Mouse (Mus musculus): Measurements from ENCODE around the gene Dab2. TPM values are rescaled to one million over a fixed set of nuclear protein-coding genes. Genes with fewer than 3 reads are reported as not detected.

The Dab2 gene
- polyA plus RNA-seq, 1 experiment from 2014 or later, result 16.1 TPM

DNA sequence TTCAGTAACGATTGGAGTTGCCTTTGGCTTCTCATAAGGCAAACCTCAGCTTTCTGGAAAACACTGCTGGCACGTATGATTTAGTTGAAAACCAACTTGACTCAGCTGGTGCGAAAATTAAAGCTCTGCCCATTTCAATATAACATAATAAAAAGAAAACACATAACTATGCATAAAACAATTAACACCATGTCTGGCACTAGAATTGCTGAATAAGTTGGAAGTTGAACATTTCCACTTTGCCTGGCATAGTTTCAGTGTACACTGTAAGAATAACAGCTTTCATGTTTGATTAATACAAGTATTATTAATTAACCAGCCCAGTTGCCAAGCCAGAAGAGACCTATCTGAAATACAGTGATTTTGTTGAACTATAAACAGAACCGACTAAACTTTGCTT is 2.6 kb downstream of the Dab2 start:
- no peak overlapping the region for H3K4me3 ChIP-seq (ENCODE audit: low read depth, low read length)
- H3K4me2 ChIP-seq (replicated peaks; ENCODE audit: low read depth), result no peak overlapping the region
- no peaks in the 10 kb centered on the region for H3K9me3 ChIP-seq (ENCODE audit: control insufficient read depth, low read length)
- H3K36me3 ChIP-seq (ENCODE audit: control insufficient read depth, insufficient read depth, low read length), result no peaks in the 10 kb centered on the region
- H3K27me3 ChIP-seq (ENCODE audit: control insufficient read depth, insufficient read depth, low read length), result no peaks in the 10 kb centered on the region
- no peak overlapping the region for H3K27ac ChIP-seq (replicated peaks)
- DNase-seq (ENCODE audit: low spot score), result no peak
- no peaks in the 10 kb centered on the region for H3K4me1 ChIP-seq (replicated peaks; ENCODE audit: control insufficient read depth, insufficient read depth)
- 52% methylated on average over 4 of the region's 4 CpGs for WGBS
- no peak overlapping the region for H3K9ac ChIP-seq (ENCODE audit: low read length)
- TF ChIP-seq EP300 (optimal IDR thresholded peaks at IDR 0.05), result no peak
- no peak for TF ChIP-seq CTCF (IDR thresholded peaks at IDR 0.05; ENCODE audit: low read depth)
- ATAC-seq (ENCODE audit: low FRiP score, low TSS enrichment), result no peak

DNA sequence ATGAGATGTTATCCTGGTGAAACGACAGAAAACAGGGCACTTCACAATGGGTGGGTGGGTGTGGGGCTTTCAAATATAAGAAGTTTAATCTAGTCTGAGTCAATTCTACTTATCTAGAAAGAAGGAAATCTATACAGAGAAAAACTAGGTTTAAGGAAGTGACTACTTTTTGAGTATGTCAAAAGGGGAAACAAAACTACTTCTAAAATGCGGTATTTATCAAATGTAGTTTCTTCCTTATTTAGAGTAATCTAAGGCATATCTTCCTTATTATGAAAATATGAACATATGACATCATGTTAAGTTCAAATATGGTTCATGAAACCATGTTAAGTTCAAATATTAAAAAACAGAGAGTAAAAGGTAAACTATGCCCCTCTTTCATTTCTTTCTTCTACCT is 4.2 kb downstream of the Dab2 start:
- ATAC-seq (ENCODE audit: low FRiP score, low TSS enrichment), result no peak
- DNase-seq (ENCODE audit: low spot score), result no peak
- H3K27me3 ChIP-seq (ENCODE audit: control insufficient read depth, insufficient read depth, low read length), result no peaks in the 10 kb centered on the region
- H3K27ac ChIP-seq (replicated peaks), result no peak overlapping the region
- no peaks in the 10 kb centered on the region for H3K4me1 ChIP-seq (replicated peaks; ENCODE audit: control insufficient read depth, insufficient read depth)
- H3K4me3 ChIP-seq (ENCODE audit: low read depth, low read length), result no peak overlapping the region
- no peaks in the 10 kb centered on the region for H3K9me3 ChIP-seq (ENCODE audit: control insufficient read depth, low read length)
- H3K4me2 ChIP-seq (replicated peaks; ENCODE audit: low read depth), result no peak overlapping the region
- WGBS, result 71% methylated on average over 2 of the region's 2 CpGs
- no peak overlapping the region for H3K9ac ChIP-seq (ENCODE audit: low read length)
- TF ChIP-seq EP300 (optimal IDR thresholded peaks at IDR 0.05) (no peak), CTCF (IDR thresholded peaks at IDR 0.05; ENCODE audit: low read depth) (no peak)
- no peaks in the 10 kb centered on the region for H3K36me3 ChIP-seq (ENCODE audit: control insufficient read depth, insufficient read depth, low read length)

DNA sequence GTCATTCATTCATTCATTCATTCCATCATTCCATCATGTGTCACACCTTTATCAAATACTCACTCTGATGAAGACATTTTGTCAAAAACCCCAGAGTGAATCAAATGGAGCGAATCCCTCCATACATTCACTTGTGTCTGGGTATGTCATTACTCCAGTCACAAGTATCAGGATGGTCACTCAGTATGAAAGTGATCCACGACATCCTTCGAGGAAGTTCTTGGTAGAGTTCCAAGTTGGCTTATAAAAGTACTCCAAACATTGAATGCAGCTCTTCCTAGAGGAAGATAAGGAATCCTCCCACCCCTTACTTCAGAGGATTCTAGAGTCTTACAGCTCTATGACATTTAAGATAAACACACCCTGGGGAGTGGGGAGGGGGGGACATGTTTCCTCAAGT is 10.0 kb downstream of the Dab2 start:
- no peak for DNase-seq (ENCODE audit: low spot score)
- no peak overlapping the region for H3K9ac ChIP-seq (ENCODE audit: low read length)
- no peaks in the 10 kb centered on the region for H3K4me1 ChIP-seq (replicated peaks; ENCODE audit: control insufficient read depth, insufficient read depth)
- no peaks in the 10 kb centered on the region for H3K9me3 ChIP-seq (ENCODE audit: control insufficient read depth, low read length)
- no peaks in the 10 kb centered on the region for H3K27me3 ChIP-seq (ENCODE audit: control insufficient read depth, insufficient read depth, low read length)
- TF ChIP-seq EP300 (optimal IDR thresholded peaks at IDR 0.05) (no peak), CTCF (IDR thresholded peaks at IDR 0.05; ENCODE audit: low read depth) (no peak)
- 70% methylated on average over 3 of the region's 3 CpGs for WGBS
- no peaks in the 10 kb centered on the region for H3K36me3 ChIP-seq (ENCODE audit: control insufficient read depth, insufficient read depth, low read length)
- ATAC-seq (ENCODE audit: low FRiP score, low TSS enrichment), result no peak
- H3K4me3 ChIP-seq (ENCODE audit: low read depth, low read length), result no peak overlapping the region
- no peak overlapping the region for H3K27ac ChIP-seq (replicated peaks)
- H3K4me2 ChIP-seq (replicated peaks; ENCODE audit: low read depth), result no peak overlapping the region

DNA sequence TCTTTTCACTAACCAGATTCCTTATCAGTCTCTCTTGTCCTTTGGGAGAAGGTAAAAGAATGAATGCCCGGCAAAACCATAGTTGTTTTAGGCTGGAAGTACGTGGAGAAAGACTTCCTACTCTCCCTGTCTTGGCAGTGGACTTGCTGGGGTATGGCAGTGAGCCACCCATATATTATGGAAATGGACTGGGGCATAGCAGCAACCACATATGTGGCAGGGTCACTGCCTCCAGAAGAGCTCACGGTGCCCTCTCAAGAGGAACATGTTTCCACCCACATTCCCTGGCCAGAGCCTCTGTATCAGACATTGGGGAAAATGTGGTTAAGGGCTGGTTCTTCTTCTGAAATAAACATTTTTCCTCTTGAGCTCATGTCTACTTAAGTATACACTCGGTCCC is 10.8 kb downstream of the Dab2 start:
- Histone ChIP-seq H3K9ac (ENCODE audit: low read length) (no peak overlapping the region), H3K9me3 (ENCODE audit: control insufficient read depth, low read length) (no peaks in the 10 kb centered on the region), H3K27me3 (ENCODE audit: control insufficient read depth, insufficient read depth, low read length) (no peaks in the 10 kb centered on the region), H3K4me2 (replicated peaks; ENCODE audit: low read depth) (no peak overlapping the region), H3K27ac (replicated peaks) (no peak overlapping the region), H3K4me3 (ENCODE audit: low read depth, low read length) (no peak overlapping the region), H3K36me3 (ENCODE audit: control insufficient read depth, insufficient read depth, low read length) (no peaks in the 10 kb centered on the region), H3K4me1 (replicated peaks; ENCODE audit: control insufficient read depth, insufficient read depth) (no peaks in the 10 kb centered on the region)
- WGBS, result 73% methylated on average over 4 of the region's 4 CpGs
- no peak for TF ChIP-seq CTCF (IDR thresholded peaks at IDR 0.05; ENCODE audit: low read depth)
- no peak for TF ChIP-seq EP300 (optimal IDR thresholded peaks at IDR 0.05)
- no peak for DNase-seq (ENCODE audit: low spot score)
- ATAC-seq (ENCODE audit: low FRiP score, low TSS enrichment), result no peak

DNA sequence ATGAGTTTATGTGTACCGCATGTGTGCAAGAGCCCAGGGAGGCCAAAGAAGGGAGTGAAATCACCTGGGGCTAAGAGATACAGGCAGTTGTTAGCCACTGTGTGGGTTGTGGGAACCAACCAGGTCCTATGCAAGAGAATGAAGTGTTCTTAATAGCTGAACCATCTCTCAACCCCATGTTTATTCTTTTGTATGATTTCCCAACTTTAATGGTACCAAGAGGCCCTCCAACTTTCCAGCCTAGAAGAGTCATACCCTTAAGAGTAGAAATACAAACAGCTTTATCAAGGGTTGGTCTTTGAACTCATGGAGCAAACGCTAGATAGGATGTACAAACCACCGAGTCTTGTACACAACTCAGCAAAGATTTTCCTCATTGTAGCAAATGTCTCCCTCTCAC is 12.8 kb downstream of the Dab2 start:
- ATAC-seq (ENCODE audit: low FRiP score, low TSS enrichment), result no peak

DNA sequence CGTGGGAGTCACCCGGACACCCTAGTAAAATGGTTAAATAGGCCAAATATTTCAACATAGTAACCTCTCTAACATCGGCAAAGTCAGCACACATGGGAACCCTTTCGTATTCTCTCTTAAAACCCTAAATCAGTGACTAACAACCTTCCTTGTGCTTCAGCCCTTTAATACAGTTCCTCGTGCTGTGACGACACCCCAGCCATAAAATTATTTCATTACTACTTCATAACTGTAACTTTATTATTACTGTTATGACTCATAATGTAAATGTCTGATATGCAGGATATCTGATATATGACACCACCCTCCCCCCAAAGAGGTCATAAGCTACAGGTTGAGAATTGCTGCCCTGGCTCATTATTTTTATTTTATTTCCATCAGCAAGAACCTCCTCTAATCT is 19.8 kb downstream of the Dab2 start:
- H3K9ac ChIP-seq (ENCODE audit: low read length), result no peak overlapping the region
- 79% methylated on average over 6 of the region's 6 CpGs for WGBS
- H3K27ac ChIP-seq (replicated peaks), result no peak overlapping the region
- H3K4me3 ChIP-seq (ENCODE audit: low read depth, low read length), result no peak overlapping the region
- ATAC-seq (ENCODE audit: low FRiP score, low TSS enrichment), result no peak
- no peaks in the 10 kb centered on the region for H3K9me3 ChIP-seq (ENCODE audit: control insufficient read depth, low read length)
- H3K4me1 ChIP-seq (replicated peaks; ENCODE audit: control insufficient read depth, insufficient read depth), result no peaks in the 10 kb centered on the region
- no peak for DNase-seq (ENCODE audit: low spot score)
- no peaks in the 10 kb centered on the region for H3K27me3 ChIP-seq (ENCODE audit: control insufficient read depth, insufficient read depth, low read length)
- no peaks in the 10 kb centered on the region for H3K36me3 ChIP-seq (ENCODE audit: control insufficient read depth, insufficient read depth, low read length)
- no peak overlapping the region for H3K4me2 ChIP-seq (replicated peaks; ENCODE audit: low read depth)
- no peak for TF ChIP-seq EP300 (optimal IDR thresholded peaks at IDR 0.05)
- TF ChIP-seq CTCF (IDR thresholded peaks at IDR 0.05; ENCODE audit: low read depth), result no peak

More for the DNA sequence above, 12.8 kb downstream of the Dab2 start:
- Histone ChIP-seq H3K9ac (ENCODE audit: low read length) (no peak overlapping the region), H3K4me1 (replicated peaks; ENCODE audit: control insufficient read depth, insufficient read depth) (no peaks in the 10 kb centered on the region), H3K27ac (replicated peaks) (no peak overlapping the region), H3K4me2 (replicated peaks; ENCODE audit: low read depth) (no peak overlapping the region), H3K27me3 (ENCODE audit: control insufficient read depth, insufficient read depth, low read length) (no peaks in the 10 kb centered on the region), H3K36me3 (ENCODE audit: control insufficient read depth, insufficient read depth, low read length) (no peaks in the 10 kb centered on the region), H3K9me3 (ENCODE audit: control insufficient read depth, low read length) (no peaks in the 10 kb centered on the region), H3K4me3 (ENCODE audit: low read depth, low read length) (no peak overlapping the region)
- DNase-seq (ENCODE audit: low spot score), result no peak
- TF ChIP-seq CTCF (IDR thresholded peaks at IDR 0.05; ENCODE audit: low read depth) (no peak), EP300 (optimal IDR thresholded peaks at IDR 0.05) (no peak)
- WGBS, result 80% methylated on average over 3 of the region's 3 CpGs

Measured in stomach, postnatal 0 days (tissue).